Mouse (Mus musculus): ENCODE results near the gene Olfr399. TPM values are rescaled to one million over a fixed set of nuclear protein-coding genes. Genes with fewer than 3 reads are reported as not detected.

Olfr399 gene
- total RNA-seq (2014; rRNA removed) (not detected in 2 replicates), polyA plus RNA-seq (2015; fragmentation: Nextera tagmentation; extraction: Ambion mirVana) (not detected in 2 replicates)

DNA sequence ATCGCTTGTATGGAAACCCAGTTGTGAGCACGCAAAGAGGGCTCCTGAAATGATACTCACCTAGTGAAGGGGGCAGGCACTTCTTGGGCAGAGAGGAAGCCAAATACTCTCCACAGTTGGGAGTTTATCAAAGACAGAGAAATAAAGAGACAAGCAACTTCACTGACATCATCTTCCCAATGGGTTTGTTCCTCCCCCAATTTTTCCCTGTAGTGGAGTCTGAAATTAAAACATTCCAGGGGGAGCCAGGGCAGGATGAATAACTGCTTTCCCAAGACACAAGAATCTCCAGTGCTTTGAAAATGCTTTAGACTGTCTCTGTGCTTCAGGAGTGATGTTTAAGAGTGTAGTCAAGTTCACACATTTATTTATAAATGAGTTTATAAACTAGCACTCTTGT is at the start of gene Olfr399, which contains the start of gene Olfr139:
Olfr399 (minus strand) TSS at position 165 of the 400 bp plus-strand sequence.
Olfr139 (minus strand) TSS at position 101 of the 400 bp plus-strand sequence.
- H3K4me2 ChIP-seq (ENCODE audit: low read depth, low read length) = no peak within 1 kb of the TSS
- DNase-seq (ENCODE audit: low spot score) = no peak
- no peaks in the 10 kb centered on the region for H3K27me3 ChIP-seq (ENCODE audit: insufficient read depth, low read length)
- no peak within 1 kb of the TSS for H3K4me3 ChIP-seq (ENCODE audit: low read length)
- H3K9ac ChIP-seq (replicated peaks; ENCODE audit: low read length) = no peak within 1 kb of the TSS
- H3K36me3 ChIP-seq (ENCODE audit: insufficient read depth, low read length) = no peaks in the 10 kb centered on the region
- TF ChIP-seq CTCF (IDR thresholded peaks at IDR 0.05; ENCODE audit: low read depth) = no peak
- H3K27ac ChIP-seq = no peak within 1 kb of the TSS
- 73% methylated on average over 2 of the region's 2 CpGs for WGBS
- peaks cover 6% of the 10 kb centered on the region; the same call in 1 of the 2 replicates for H3K9me3 ChIP-seq (ENCODE audit: low read length)
- no peaks in the 10 kb centered on the region for H3K4me1 ChIP-seq (ENCODE audit: insufficient read depth, low read length)
- ATAC-seq = no peak

DNA sequence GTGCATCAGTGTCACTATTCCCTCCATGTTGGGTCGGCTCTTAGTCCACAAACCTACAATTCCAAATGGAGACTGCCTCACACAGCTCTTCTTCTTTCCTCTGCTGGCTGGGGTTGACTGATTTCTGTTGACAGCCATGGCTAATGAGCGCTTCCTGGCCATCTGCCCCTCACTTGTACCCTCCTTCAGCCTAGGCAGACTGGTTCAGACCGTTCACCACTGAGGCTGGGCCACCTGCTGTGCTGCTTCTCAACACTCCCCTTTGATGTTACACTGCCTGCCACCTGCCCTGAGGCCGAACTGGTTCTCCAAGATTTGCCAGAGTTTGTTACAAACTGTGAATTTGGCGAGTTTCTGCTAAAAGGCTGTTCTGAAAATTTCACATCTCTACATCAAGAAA is 48.7 kb upstream of the Olfr399 start:
- Histone ChIP-seq H3K4me2 (ENCODE audit: low read depth, low read length) (no peak overlapping the region), H3K4me3 (ENCODE audit: low read length) (no peak overlapping the region), H3K9me3 (ENCODE audit: low read length) (peaks cover 6% of the 10 kb centered on the region), H3K36me3 (ENCODE audit: insufficient read depth, low read length) (no peaks in the 10 kb centered on the region), H3K9ac (replicated peaks; ENCODE audit: low read length) (no peak overlapping the region), H3K27me3 (ENCODE audit: insufficient read depth, low read length) (no peaks in the 10 kb centered on the region), H3K4me1 (ENCODE audit: insufficient read depth, low read length) (no peaks in the 10 kb centered on the region), H3K27ac (no peak overlapping the region)
- DNase-seq (ENCODE audit: low spot score) (peak; percentile 16), ATAC-seq (peak; percentile 75; the same call in 1 of the 2 replicates)
- no peak for TF ChIP-seq CTCF (IDR thresholded peaks at IDR 0.05; ENCODE audit: low read depth)
- 33% methylated on average over 5 of the region's 5 CpGs for WGBS

DNA sequence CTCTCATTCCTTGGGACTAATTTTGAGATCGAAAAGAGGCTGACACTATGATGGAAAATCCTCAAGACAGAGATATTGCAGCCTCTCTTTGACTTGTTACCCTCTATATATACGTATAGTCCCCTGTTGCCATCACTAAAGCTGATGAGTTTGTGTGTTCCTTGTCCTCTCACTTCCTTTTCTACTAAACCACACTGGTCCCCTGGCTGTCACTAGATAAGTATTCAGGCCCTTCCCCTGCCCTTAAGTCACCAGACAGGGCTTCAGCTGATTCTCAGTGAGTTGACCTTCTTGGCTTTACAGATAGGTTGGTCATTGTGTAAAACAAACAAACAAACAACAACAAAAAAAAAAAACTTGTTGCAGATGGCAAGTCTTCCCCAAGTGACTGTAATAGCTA is 45.1 kb upstream of the Olfr399 start:
- no peak overlapping the region for H3K9ac ChIP-seq (replicated peaks; ENCODE audit: low read length)
- H3K36me3 ChIP-seq (ENCODE audit: insufficient read depth, low read length) = no peaks in the 10 kb centered on the region
- TF ChIP-seq CTCF (IDR thresholded peaks at IDR 0.05; ENCODE audit: low read depth) = no peak
- no peak overlapping the region for H3K4me3 ChIP-seq (ENCODE audit: low read length)
- DNase-seq (ENCODE audit: low spot score) (no peak), ATAC-seq (no peak)
- H3K9me3 ChIP-seq (ENCODE audit: low read length) = peaks cover 6% of the 10 kb centered on the region; the same call in 1 of the 2 replicates
- 54% methylated on average over 2 of the region's 2 CpGs for WGBS
- no peaks in the 10 kb centered on the region for H3K27me3 ChIP-seq (ENCODE audit: insufficient read depth, low read length)
- H3K4me2 ChIP-seq (ENCODE audit: low read depth, low read length) = no peak overlapping the region
- no peaks in the 10 kb centered on the region for H3K4me1 ChIP-seq (ENCODE audit: insufficient read depth, low read length)
- no peak overlapping the region for H3K27ac ChIP-seq

DNA sequence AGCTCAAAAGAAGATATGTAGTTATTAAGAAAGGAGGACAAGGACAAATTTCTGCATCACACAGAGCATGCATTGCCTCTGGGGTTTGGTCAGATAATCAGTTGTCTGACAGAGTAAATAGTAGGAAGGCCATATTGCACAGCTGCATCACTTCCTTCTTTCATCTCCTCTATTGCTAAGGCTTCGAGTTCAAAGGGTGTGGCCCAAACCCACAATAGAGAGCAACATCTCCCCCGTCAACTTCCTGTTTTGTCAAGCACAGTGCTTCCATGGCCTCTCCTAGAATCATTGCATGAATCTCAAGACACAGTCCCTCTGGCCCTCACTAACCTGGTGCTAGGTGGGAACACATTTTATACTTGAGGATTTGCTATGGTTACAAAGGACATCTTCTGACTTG is 44.3 kb upstream of the Olfr399 start:
- no peaks in the 10 kb centered on the region for H3K27me3 ChIP-seq (ENCODE audit: insufficient read depth, low read length)
- H3K4me2 ChIP-seq (ENCODE audit: low read depth, low read length) = no peak overlapping the region
- no peak overlapping the region for H3K27ac ChIP-seq
- H3K4me3 ChIP-seq (ENCODE audit: low read length) = no peak overlapping the region
- 71% methylated on average over 2 of the region's 2 CpGs for WGBS
- DNase-seq (ENCODE audit: low spot score) (no peak), ATAC-seq (no peak)
- H3K9me3 ChIP-seq (ENCODE audit: low read length) = peaks cover 6% of the 10 kb centered on the region; the same call in 1 of the 2 replicates
- H3K4me1 ChIP-seq (ENCODE audit: insufficient read depth, low read length) = no peaks in the 10 kb centered on the region
- H3K9ac ChIP-seq (replicated peaks; ENCODE audit: low read length) = no peak overlapping the region
- H3K36me3 ChIP-seq (ENCODE audit: insufficient read depth, low read length) = no peaks in the 10 kb centered on the region
- no peak for TF ChIP-seq CTCF (IDR thresholded peaks at IDR 0.05; ENCODE audit: low read depth)

DNA sequence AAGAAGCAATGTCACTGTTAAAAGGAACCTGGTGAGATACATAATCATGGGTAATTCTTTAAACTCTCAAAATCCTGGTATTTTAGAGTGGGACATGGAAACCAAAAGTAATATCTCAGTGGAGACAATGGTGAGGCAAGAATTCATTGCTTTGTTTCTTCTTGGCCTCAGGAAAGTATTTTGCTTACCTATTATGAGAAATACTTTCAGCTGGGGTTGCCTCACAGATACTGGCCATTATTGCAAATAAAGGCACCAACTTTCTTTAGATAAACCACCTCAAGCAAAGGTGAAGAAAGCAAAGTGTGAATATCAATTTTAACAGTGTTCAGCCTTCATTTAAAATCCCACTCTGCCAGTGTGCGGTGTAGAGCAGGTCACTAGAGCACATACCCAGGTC is 13.2 kb upstream of the Olfr399 start, which contains the start of gene Zfp616:
Zfp616 (plus strand) TSS at position 301 of the 400 bp plus-strand sequence.
- ATAC-seq = no peak
- Histone ChIP-seq H3K9ac (replicated peaks; ENCODE audit: low read length) (no peak within 1 kb of the TSS), H3K4me1 (ENCODE audit: insufficient read depth, low read length) (no peaks in the 10 kb centered on the region), H3K4me3 (ENCODE audit: low read length) (no peak within 1 kb of the TSS), H3K27me3 (ENCODE audit: insufficient read depth, low read length) (no peaks in the 10 kb centered on the region), H3K4me2 (ENCODE audit: low read depth, low read length) (no peak within 1 kb of the TSS), H3K9me3 (ENCODE audit: low read length) (no peaks in the 10 kb centered on the region), H3K27ac (no peak within 1 kb of the TSS), H3K36me3 (ENCODE audit: insufficient read depth, low read length) (no peaks in the 10 kb centered on the region)
- no peak for DNase-seq (ENCODE audit: low spot score)
- 90% methylated on average over 1 of the region's 1 CpGs for WGBS
- no peak for TF ChIP-seq CTCF (IDR thresholded peaks at IDR 0.05; ENCODE audit: low read depth)

DNA sequence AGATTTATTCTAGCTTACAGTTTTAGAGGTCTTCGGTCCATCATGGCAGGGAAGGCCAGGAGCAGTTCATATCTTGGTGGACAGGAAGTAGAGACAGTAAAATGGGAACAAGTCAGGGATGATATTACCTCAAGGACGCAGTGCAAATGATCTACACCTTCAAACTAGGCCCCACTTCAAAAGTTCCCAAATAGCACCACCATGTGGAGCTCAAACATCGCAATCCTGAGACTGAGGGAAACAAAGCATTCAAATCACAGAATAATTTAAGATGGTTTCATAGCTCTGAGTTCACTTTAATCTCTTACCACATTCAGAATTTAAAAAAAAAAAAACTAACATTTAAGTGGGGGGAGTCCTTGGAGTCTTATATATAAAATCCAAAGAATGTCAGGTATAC is 5.1 kb downstream of the Olfr399 start:
- no peak for TF ChIP-seq CTCF (IDR thresholded peaks at IDR 0.05; ENCODE audit: low read depth)
- no peak overlapping the region for H3K4me2 ChIP-seq (ENCODE audit: low read depth, low read length)
- no peak overlapping the region for H3K27ac ChIP-seq
- no peak overlapping the region for H3K9ac ChIP-seq (replicated peaks; ENCODE audit: low read length)
- H3K36me3 ChIP-seq (ENCODE audit: insufficient read depth, low read length) = no peaks in the 10 kb centered on the region
- peaks cover 5% of the 10 kb centered on the region; the same call in 1 of the 2 replicates for H3K9me3 ChIP-seq (ENCODE audit: low read length)
- ATAC-seq = no peak
- no peaks in the 10 kb centered on the region for H3K4me1 ChIP-seq (ENCODE audit: insufficient read depth, low read length)
- H3K27me3 ChIP-seq (ENCODE audit: insufficient read depth, low read length) = no peaks in the 10 kb centered on the region
- no peak overlapping the region for H3K4me3 ChIP-seq (ENCODE audit: low read length)
- WGBS = 71% methylated on average over 3 of the region's 3 CpGs
- DNase-seq (ENCODE audit: low spot score) = no peak

Other genes starting within 250 kb of the Olfr399 start
- not detected in 2 replicates for gene Olfr392, start 239.6 kb downstream of the Olfr399 start, total RNA-seq (2014; rRNA removed)
- gene Olfr392, start 239.6 kb downstream of the Olfr399 start, polyA plus RNA-seq (2015; fragmentation: Nextera tagmentation; extraction: Ambion mirVana) = not detected in 2 replicates
- not detected in 2 replicates for gene Olfr393, start 205.2 kb downstream of the Olfr399 start, total RNA-seq (2014; rRNA removed)
- not detected in 2 replicates for gene Olfr393, start 205.2 kb downstream of the Olfr399 start, polyA plus RNA-seq (2015; fragmentation: Nextera tagmentation; extraction: Ambion mirVana)
- not detected in 2 replicates for gene Olfr394, start 165.8 kb downstream of the Olfr399 start, total RNA-seq (2014; rRNA removed)
- gene Olfr394, start 165.8 kb downstream of the Olfr399 start, polyA plus RNA-seq (2015; fragmentation: Nextera tagmentation; extraction: Ambion mirVana) = not detected in 2 replicates
- not detected in 2 replicates for gene Olfr395, start 147.3 kb downstream of the Olfr399 start, total RNA-seq (2014; rRNA removed)
- gene Olfr395, start 147.3 kb downstream of the Olfr399 start, polyA plus RNA-seq (2015; fragmentation: Nextera tagmentation; extraction: Ambion mirVana) = not detected in 2 replicates
- gene Olfr23, start 119.9 kb downstream of the Olfr399 start, total RNA-seq (2014; rRNA removed) = not detected in 2 replicates
- not detected in 2 replicates for gene Olfr23, start 119.9 kb downstream of the Olfr399 start, polyA plus RNA-seq (2015; fragmentation: Nextera tagmentation; extraction: Ambion mirVana)
- gene Olfr397, start 95.8 kb downstream of the Olfr399 start, total RNA-seq (2014; rRNA removed) = not detected in 2 replicates
- not detected in 2 replicates for gene Olfr397, start 95.8 kb downstream of the Olfr399 start, polyA plus RNA-seq (2015; fragmentation: Nextera tagmentation; extraction: Ambion mirVana)
- not detected in 2 replicates for gene Olfr398, start 66.2 kb downstream of the Olfr399 start, total RNA-seq (2014; rRNA removed)
- not detected in 2 replicates for gene Olfr398, start 66.2 kb downstream of the Olfr399 start, polyA plus RNA-seq (2015; fragmentation: Nextera tagmentation; extraction: Ambion mirVana)
- gene Olfr139, start 64 bp downstream of the Olfr399 start, total RNA-seq (2014; rRNA removed) = not detected in 2 replicates
- gene Olfr139, start 64 bp downstream of the Olfr399 start, polyA plus RNA-seq (2015; fragmentation: Nextera tagmentation; extraction: Ambion mirVana) = not detected in 2 replicates
- not detected in 2 replicates for gene Zfp616, start 13.3 kb upstream of the Olfr399 start, total RNA-seq (2014; rRNA removed)
- gene Zfp616, start 13.3 kb upstream of the Olfr399 start, polyA plus RNA-seq (2015; fragmentation: Nextera tagmentation; extraction: Ambion mirVana) = not detected in 2 replicates
- not detected in 2 replicates for gene Olfr401, start 57.1 kb upstream of the Olfr399 start, total RNA-seq (2014; rRNA removed)
- gene Olfr401, start 57.1 kb upstream of the Olfr399 start, polyA plus RNA-seq (2015; fragmentation: Nextera tagmentation; extraction: Ambion mirVana) = not detected in 2 replicates
- gene Olfr402, start 96.9 kb upstream of the Olfr399 start, total RNA-seq (2014; rRNA removed) = not detected in 2 replicates
- gene Olfr402, start 96.9 kb upstream of the Olfr399 start, polyA plus RNA-seq (2015; fragmentation: Nextera tagmentation; extraction: Ambion mirVana) = not detected in 2 replicates
- gene Olfr403, start 129.6 kb upstream of the Olfr399 start, total RNA-seq (2014; rRNA removed) = not detected in 2 replicates
- not detected in 2 replicates for gene Olfr403, start 129.6 kb upstream of the Olfr399 start, polyA plus RNA-seq (2015; fragmentation: Nextera tagmentation; extraction: Ambion mirVana)
- not detected in 2 replicates for gene Olfr43, start 154.8 kb upstream of the Olfr399 start, total RNA-seq (2014; rRNA removed)
- gene Olfr43, start 154.8 kb upstream of the Olfr399 start, polyA plus RNA-seq (2015; fragmentation: Nextera tagmentation; extraction: Ambion mirVana) = not detected in 2 replicates
- not detected in 2 replicates for gene Olfr406, start 203.2 kb upstream of the Olfr399 start, total RNA-seq (2014; rRNA removed)
- not detected in 2 replicates for gene Olfr406, start 203.2 kb upstream of the Olfr399 start, polyA plus RNA-seq (2015; fragmentation: Nextera tagmentation; extraction: Ambion mirVana)
- gene Olfr59, start 227.1 kb upstream of the Olfr399 start, total RNA-seq (2014; rRNA removed) = not detected in 2 replicates
- not detected in 2 replicates for gene Olfr59, start 227.1 kb upstream of the Olfr399 start, polyA plus RNA-seq (2015; fragmentation: Nextera tagmentation; extraction: Ambion mirVana)

Measured in hindbrain, postnatal 0 days (tissue).